Mouse (Mus musculus) liver, embryonic 16.5 days (tissue): Measurements from ENCODE around the gene Slc51b. TPM values are rescaled to one million over a fixed set of nuclear protein-coding genes. Genes with fewer than 3 reads are reported as not detected.

Source experiments
- ATAC-seq: fragments of 200-750 bp; cut with Nextera tagmentation; 2 replicates; pipeline ENCODE4 v1.8.0; 2017; ENCODE audit warnings: low read depth, mild to moderate bottlenecking, moderate number of reproducible peaks, moderate library complexity
- H3K27ac ChIP-seq: fragments of 300-500 bp; sonication (generic); 2 replicates; pipeline ENCODE4 v1.5.1; 2014; ENCODE audit warnings: mild to moderate bottlenecking, low read length
- H3K27me3 ChIP-seq: fragments of 300-500 bp; sonication (generic); 2 replicates; pipeline ENCODE4 v1.6.1; 2014; ENCODE audit warnings: low read depth, low read length, mixed read lengths; ENCODE audit not compliant: control insufficient read depth, insufficient read depth
- H3K36me3 ChIP-seq: fragments of 300-500 bp; sonication (generic); 2 replicates; pipeline ENCODE4 v1.6.1; 2014; ENCODE audit warnings: mild to moderate bottlenecking; ENCODE audit not compliant: control insufficient read depth, insufficient read depth
- H3K4me1 ChIP-seq: fragments of 300-500 bp; sonication (generic); 2 replicates; pipeline ENCODE4 v1.6.1; 2014; ENCODE audit warnings: low read depth, low read length, mixed read lengths; ENCODE audit not compliant: control insufficient read depth
- H3K4me2 ChIP-seq: fragments of 300-500 bp; sonication (generic); 2 replicates; pipeline ENCODE4 v1.6.1; 2014; ENCODE audit warnings: low read depth, low read length, mixed read lengths
- H3K4me3 ChIP-seq: fragments of 300-500 bp; sonication (generic); 2 replicates; pipeline ENCODE4 v1.5.1; 2014; ENCODE audit warnings: low read depth, mild to moderate bottlenecking, low read length
- H3K9ac ChIP-seq: fragments of 300-500 bp; sonication (generic); 2 replicates; pipeline ENCODE4 v1.6.1; 2014; ENCODE audit warnings: low read depth, low read length
- H3K9me3 ChIP-seq: fragments of 300-500 bp; sonication (generic); replicated peaks from 2 replicates; pipeline ENCODE4 v1.6.1; 2016; ENCODE audit warnings: low read length; ENCODE audit not compliant: control insufficient read depth
- WGBS: fragments of 180-500 bp; shearing (Covaris S2); extraction: QIAGEN DNeasy Blood & Tissue Kit; methylation state at CpG from one replicate; pipeline ENCODE4 v1.1.7; 2014; ENCODE audit not compliant: insufficient replicate concordance; 5-methylcytosine and 5-hydroxymethylcytosine counted together
- polyA plus RNA-seq: library from polyadenylated mRNA; unstranded; fragments of >200 nt; fragmentation: Nextera tagmentation; extraction: Ambion mirVana; gene quantifications from 2 replicates; pipeline ENCODE4 v1.2.1, GENCODE M21; 2015

Slc51b gene
- polyA plus RNA-seq, 1 experiment from 2014 or later = 0.17 TPM

GRCm38 (mm10) chr9:65371756-65372155, 51.0 kb downstream of the Slc51b start:
- Histone ChIP-seq H3K4me2 (no peak overlapping the region), H3K4me1 (no peaks in the 10 kb centered on the region), H3K9me3 (no peaks in the 10 kb centered on the region), H3K27me3 (no peaks in the 10 kb centered on the region), H3K9ac (no peak overlapping the region), H3K4me3 (no peak overlapping the region), H3K36me3 (no peaks in the 10 kb centered on the region), H3K27ac (no peak overlapping the region)
- no peak for ATAC-seq
- WGBS = 83% methylated on average over 24 of the region's 24 CpGs

GRCm38 (mm10) chr9:65365721-65366120, 57.0 kb downstream of the Slc51b start:
- ATAC-seq = no peak
- Histone ChIP-seq H3K9ac (no peak overlapping the region), H3K27ac (no peak overlapping the region), H3K4me3 (no peak overlapping the region), H3K4me1 (no peaks in the 10 kb centered on the region), H3K4me2 (no peak overlapping the region), H3K9me3 (no peaks in the 10 kb centered on the region), H3K27me3 (no peaks in the 10 kb centered on the region), H3K36me3 (0 out of 2 replicates have a peak, but pooled peaks cover 1% of the 10 kb centered on the region)
- 72% methylated on average over 7 of the region's 7 CpGs for WGBS

DNA sequence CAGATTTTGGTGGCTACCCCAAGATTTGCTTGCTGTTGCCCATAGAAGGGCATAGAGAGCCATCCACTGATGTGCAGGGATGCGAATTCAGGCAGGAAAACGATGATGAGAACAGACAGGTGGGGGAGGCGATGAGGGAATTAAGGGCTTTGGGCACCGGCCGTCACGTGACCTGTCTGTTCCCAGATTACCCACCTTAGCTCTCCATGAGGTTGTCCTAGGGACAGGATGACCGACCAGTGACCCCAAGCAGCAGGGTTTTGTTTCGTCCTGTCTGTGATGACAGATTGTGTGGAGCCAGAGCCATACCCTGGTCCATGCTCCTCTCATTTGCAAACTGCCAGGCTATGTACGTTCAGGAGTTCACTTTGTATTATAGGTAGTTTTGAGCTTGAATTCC, 59.1 kb downstream of the Slc51b start:
- H3K4me2 ChIP-seq = no peak overlapping the region
- H3K4me3 ChIP-seq = no peak overlapping the region
- H3K4me1 ChIP-seq = peaks cover 4% of the 10 kb centered on the region; the same call in 1 of the 2 replicates
- no peak for ATAC-seq
- H3K36me3 ChIP-seq = peaks cover 12% of the 10 kb centered on the region
- no peak overlapping the region for H3K9ac ChIP-seq
- whole genome bisulfite sequencing = 77% methylated on average over 9 of the region's 9 CpGs
- H3K27ac ChIP-seq = no peak overlapping the region
- H3K27me3 ChIP-seq = no peaks in the 10 kb centered on the region
- no peaks in the 10 kb centered on the region for H3K9me3 ChIP-seq

Other genes starting within 250 kb of the Slc51b start
- 9.9 and 11.2 TPM in 2 replicates for gene Parp16, start 227.6 kb downstream of the Slc51b start, polyA plus RNA-seq
- 0.06 and 0.12 TPM in 2 replicates for gene Cilp, start 157.8 kb downstream of the Slc51b start, polyA plus RNA-seq
- gene Clpx, start 128.7 kb downstream of the Slc51b start, polyA plus RNA-seq = 41.6 and 42.2 TPM in 2 replicates
- gene Pdcd7, start 76.9 kb downstream of the Slc51b start, polyA plus RNA-seq = 1.6 and 1.8 TPM in 2 replicates
- gene Ubap1l, start 61.9 kb downstream of the Slc51b start, polyA plus RNA-seq = not detected in 2 replicates
- 0.25 and 0.42 TPM in 2 replicates for gene Kbtbd13, start 31.3 kb downstream of the Slc51b start, polyA plus RNA-seq
- 0.23 and 0.34 TPM in 2 replicates for gene Rasl12, start 24.4 kb downstream of the Slc51b start, polyA plus RNA-seq
- gene Mtfmt, start 12.8 kb upstream of the Slc51b start, polyA plus RNA-seq = 5.1 and 6.3 TPM in 2 replicates
- gene Spg21, start 38.0 kb upstream of the Slc51b start, polyA plus RNA-seq = 24.6 and 26.7 TPM in 2 replicates
- 0.06 TPM in 1 of 2 replicates, not detected in the other for gene Ankdd1a, start 97.2 kb upstream of the Slc51b start, polyA plus RNA-seq
- gene Plekho2, start 157.1 kb upstream of the Slc51b start, polyA plus RNA-seq = 23.1 and 24.5 TPM in 2 replicates
- 9.6 and 10.9 TPM in 2 replicates for gene Pif1, start 164.2 kb upstream of the Slc51b start, polyA plus RNA-seq
- 11.9 and 14.6 TPM in 2 replicates for gene Rbpms2, start 206.7 kb upstream of the Slc51b start, polyA plus RNA-seq
- gene Oaz2, start 245.0 kb upstream of the Slc51b start, polyA plus RNA-seq = 40.7 and 50.9 TPM in 2 replicates